Comparison of ENCODE assay signal across 8 mouse cellular contexts in genomic region chr9:37614316-37614715, GRCm38 (mm10). TPM values are rescaled to one million over a fixed set of nuclear protein-coding genes. Genes with fewer than 3 reads are reported as not detected.
DNase-seq lines count a peak whose midpoint lies in the region; ATAC-seq and TF ChIP-seq lines count a peak whose summit lies in the region.

No protein-coding gene starts in this region.

- H3K4me1 ChIP-seq in embryonic facial prominence, embryonic 13.5 days, result peaks cover 7% of the 10 kb centered on the region; the same call in 1 of the 2 replicates
- no peaks in the 10 kb centered on the region for H3K4me1 ChIP-seq in intestine, postnatal 0 days (replicated peaks; ENCODE audit: control insufficient read depth, insufficient read depth, low read length)
- peaks cover 17% of the 10 kb centered on the region for H3K4me1 ChIP-seq in neural tube, embryonic 13.5 days (replicated peaks)

- H3K36me3 ChIP-seq in embryonic facial prominence, embryonic 13.5 days, result no peaks in the 10 kb centered on the region
- H3K36me3 ChIP-seq in intestine, postnatal 0 days (ENCODE audit: control insufficient read depth, insufficient read depth), result no peaks in the 10 kb centered on the region
- no peaks in the 10 kb centered on the region for H3K36me3 ChIP-seq in neural tube, embryonic 13.5 days

- DNase-seq in layer of hippocampus, adult 2 months (ENCODE audit: low spot score in 2 of 2), result no peak
- DNase-seq in layer of hippocampus, adult 11-12 months (ENCODE audit: low spot score), result no peak
- DNase-seq in layer of hippocampus, postnatal 25 days (ENCODE audit: extremely low spot score in 1 of 2, low spot score in 1 of 2), result no peak
- DNase-seq in urinary bladder, adult 2 months (ENCODE audit: low spot score), result no peak
- DNase-seq in gastrocnemius, postnatal 36 days, result no peak

- no peak for TF ChIP-seq CTCF in layer of hippocampus, adult 2 months (conservative IDR thresholded peaks at IDR 0.05)
- no peak for TF ChIP-seq CTCF in intestine, postnatal 0 days (IDR thresholded peaks at IDR 0.05; ENCODE audit: low read depth)

- H3K27me3 ChIP-seq in embryonic facial prominence, embryonic 13.5 days, result peaks cover 4% of the 10 kb centered on the region; the same call in 1 of the 2 replicates
- no peaks in the 10 kb centered on the region for H3K27me3 ChIP-seq in intestine, postnatal 0 days (replicated peaks; ENCODE audit: control insufficient read depth, insufficient read depth, low read length)
- no peaks in the 10 kb centered on the region; the same call in 1 of the 2 replicates for H3K27me3 ChIP-seq in neural tube, embryonic 13.5 days

- ATAC-seq in embryonic facial prominence, embryonic 13.5 days (ENCODE audit: insufficient number of reproducible peaks, insufficient read depth, low FRiP score, low TSS enrichment, low read depth), result peak; percentile 32; the same call in 1 of the 2 replicates
- peak; percentile 33; the same call in 1 of the 2 replicates for ATAC-seq in intestine, postnatal 0 days
- ATAC-seq in neural tube, embryonic 13.5 days (ENCODE audit: low read depth), result peak; percentile 24

- H3K4me2 ChIP-seq in embryonic facial prominence, embryonic 13.5 days, result peak overlapping the region; percentile 71
- peak overlapping the region; percentile 87 for H3K4me2 ChIP-seq in intestine, postnatal 0 days (replicated peaks; ENCODE audit: low read depth)
- peak overlapping the region; percentile 75 for H3K4me2 ChIP-seq in neural tube, embryonic 13.5 days

- intact Hi-C loops in gastrocnemius, postnatal 36 days (cut with DNase I), result loop anchor here (1.0 kb wide), 1 partner anchor 153 kb away; no protein-coding TSS in a partner anchor

- peak overlapping the region; percentile 77 for H3K4me3 ChIP-seq in layer of hippocampus, adult 2 months
- H3K4me3 ChIP-seq in embryonic facial prominence, embryonic 13.5 days, result peak overlapping the region; percentile 71
- H3K4me3 ChIP-seq in intestine, postnatal 0 days (ENCODE audit: low read depth, low read length), result peak overlapping the region; percentile 70
- H3K4me3 ChIP-seq in neural tube, embryonic 13.5 days, result peak overlapping the region; percentile 61; the same call in 1 of the 2 replicates

- no peak overlapping the region for H3K9ac ChIP-seq in embryonic facial prominence, embryonic 13.5 days
- H3K9ac ChIP-seq in intestine, postnatal 0 days (ENCODE audit: low read depth, low read length), result no peak overlapping the region
- H3K9ac ChIP-seq in neural tube, embryonic 13.5 days, result peak overlapping the region; percentile 87; the same call in 1 of the 2 replicates

- H3K27ac ChIP-seq in layer of hippocampus, adult 2 months, result peak overlapping the region; percentile 98
- no peak overlapping the region for H3K27ac ChIP-seq in embryonic facial prominence, embryonic 13.5 days
- H3K27ac ChIP-seq in intestine, postnatal 0 days (ENCODE audit: low read depth, low read length), result 0 out of 2 replicates have a peak overlapping the region, but pooled peaks have one; percentile 29
- H3K27ac ChIP-seq in neural tube, embryonic 13.5 days (replicated peaks), result no peak overlapping the region

- no peaks in the 10 kb centered on the region for H3K9me3 ChIP-seq in embryonic facial prominence, embryonic 13.5 days
- H3K9me3 ChIP-seq in intestine, postnatal 0 days (ENCODE audit: control insufficient read depth), result no peaks in the 10 kb centered on the region
- no peaks in the 10 kb centered on the region for H3K9me3 ChIP-seq in neural tube, embryonic 13.5 days

RNA-seq across cellular contexts. Expression of gene Spa17, which starts 0.8 kb away (rescaled TPM):
- 1 to 10 TPM; 1.5 to 1.9 TPM for total RNA-seq in layer of hippocampus, adult 2 months (2021)
- polyA plus RNA-seq in embryonic facial prominence, embryonic 13.5 days (2015; fragmentation: Nextera tagmentation; extraction: Ambion mirVana), result 6.5 and 10.2 TPM in 2 replicates
- 3.8 and 4.3 TPM in 2 replicates for polyA plus RNA-seq in intestine, postnatal 0 days (2015; fragmentation: Nextera tagmentation; extraction: Ambion mirVana)
- polyA plus RNA-seq in neural tube, embryonic 13.5 days (2015; fragmentation: Nextera tagmentation; extraction: Ambion mirVana), result 10.9 and 12.1 TPM in 2 replicates
- total RNA-seq in layer of hippocampus, postnatal 25 days (2021), result 1 to 10 TPM; 2.3 to 2.8 TPM
- polyA plus RNA-seq in urinary bladder, adult 2 months (2012; rRNA removed), result 2.2 and 3.8 TPM in 2 replicates
- total RNA-seq in gastrocnemius, postnatal 36 days (2021), result 1 to 10 TPM; 2.6 to 3.2 TPM

RNA-seq across cellular contexts. Expression of gene Tbrg1, which starts 42.8 kb away (rescaled TPM):
- 10 to 100 TPM; 46.9 to 47.0 TPM for total RNA-seq in layer of hippocampus, adult 2 months (2021)
- 173 and 182 TPM in 2 replicates for polyA plus RNA-seq in embryonic facial prominence, embryonic 13.5 days (2015; fragmentation: Nextera tagmentation; extraction: Ambion mirVana)
- polyA plus RNA-seq in intestine, postnatal 0 days (2015; fragmentation: Nextera tagmentation; extraction: Ambion mirVana), result 261 and 265 TPM in 2 replicates
- polyA plus RNA-seq in neural tube, embryonic 13.5 days (2015; fragmentation: Nextera tagmentation; extraction: Ambion mirVana), result 99.3 and 100 TPM in 2 replicates
- 10 to 100 TPM; 47.4 to 49.8 TPM for total RNA-seq in layer of hippocampus, postnatal 25 days (2021)
- 77.0 and 83.6 TPM in 2 replicates for polyA plus RNA-seq in urinary bladder, adult 2 months (2012; rRNA removed)
- total RNA-seq in gastrocnemius, postnatal 36 days (2021), result 10 to 100 TPM; 27.7 to 32.7 TPM

RNA-seq across cellular contexts. Expression of gene Panx3, which starts 54.7 kb away (rescaled TPM):
- not detected for total RNA-seq in layer of hippocampus, adult 2 months (2021)
- 16.7 and 22.4 TPM in 2 replicates for polyA plus RNA-seq in embryonic facial prominence, embryonic 13.5 days (2015; fragmentation: Nextera tagmentation; extraction: Ambion mirVana)
- not detected in 2 replicates for polyA plus RNA-seq in intestine, postnatal 0 days (2015; fragmentation: Nextera tagmentation; extraction: Ambion mirVana)
- 0.22 TPM in 1 of 2 replicates, not detected in the other for polyA plus RNA-seq in neural tube, embryonic 13.5 days (2015; fragmentation: Nextera tagmentation; extraction: Ambion mirVana)
- total RNA-seq in layer of hippocampus, postnatal 25 days (2021), result not detected
- not detected in 2 replicates for polyA plus RNA-seq in urinary bladder, adult 2 months (2012; rRNA removed)
- not detected for total RNA-seq in gastrocnemius, postnatal 36 days (2021)

RNA-seq across cellular contexts. Expression of gene Siae, which starts 58.8 kb away (rescaled TPM):
- total RNA-seq in layer of hippocampus, adult 2 months (2021), result 10 to 100 TPM in 1 of 2 experiments, 1 to 10 TPM in 1; 9.6 to 14.0 TPM
- polyA plus RNA-seq in embryonic facial prominence, embryonic 13.5 days (2015; fragmentation: Nextera tagmentation; extraction: Ambion mirVana), result 9.5 and 10.0 TPM in 2 replicates
- 15.0 and 22.1 TPM in 2 replicates for polyA plus RNA-seq in intestine, postnatal 0 days (2015; fragmentation: Nextera tagmentation; extraction: Ambion mirVana)
- 8.9 and 13.7 TPM in 2 replicates for polyA plus RNA-seq in neural tube, embryonic 13.5 days (2015; fragmentation: Nextera tagmentation; extraction: Ambion mirVana)
- total RNA-seq in layer of hippocampus, postnatal 25 days (2021), result 10 to 100 TPM; 11.7 to 12.3 TPM
- polyA plus RNA-seq in urinary bladder, adult 2 months (2012; rRNA removed), result 16.6 and 17.1 TPM in 2 replicates
- total RNA-seq in gastrocnemius, postnatal 36 days (2021), result 1 to 10 TPM; 3.5 TPM

Comparison
In these comparisons a context has a peak if more than half of its experiments do, and no peak if none do; other contexts are left out.
1. H3K27ac ChIP-seq: peak in layer of hippocampus, adult 2 months (single experiment) and intestine, postnatal 0 days (single experiment); none in embryonic facial prominence, embryonic 13.5 days (single experiment) and neural tube, embryonic 13.5 days (single experiment).
2. RNA of gene Panx3, which starts 54.7 kb away (polyA plus RNA-seq): 16.7 to 22.4 TPM in embryonic facial prominence, embryonic 13.5 days; 0.22 TPM in neural tube, embryonic 13.5 days, not detected in intestine, postnatal 0 days and not detected in urinary bladder, adult 2 months; every median in the first group is over 10 times any median in the second.
3. Peak in every context shown above with its lines, with median percentiles within 50 percentile points of each other: H3K4me3 ChIP-seq, ATAC-seq and H3K4me2 ChIP-seq.